Mouse (Mus musculus) kidney, adult 2 months (tissue): ENCODE data around the gene Bloc1s3.

Experiments used
- CTCF ChIP-seq: fragments of 200-500 bp; conservative IDR thresholded peaks from 2 replicates; pipeline ENCODE4 v1.5.1; 2011; ENCODE audit warnings: low read depth, mild to moderate bottlenecking, control low read depth, low read length, moderate library complexity, mixed read lengths; ENCODE audit not compliant: insufficient read depth, insufficient read length
- POLR2A ChIP-seq: fragments of 200-500 bp; IDR thresholded peaks from one replicate; pipeline ENCODE4 v1.6.1; 2011; ENCODE audit warnings: low read depth, low read length, control low read depth

- TF ChIP-seq CTCF: no peak
- no peak for TF ChIP-seq POLR2A
These were observed 9.8 kb downstream of the Bloc1s3 start for GRCm38 (mm10) chr7:19498326-19498725.
